Mouse (Mus musculus) layer of hippocampus, postnatal 36 days (tissue): Measurements from ENCODE around the gene Dusp27. TPM values are rescaled to one million over a fixed set of nuclear protein-coding genes. Genes with fewer than 3 reads are reported as not detected.

ENCODE experiments used
- DNase-seq, 2 experiments: peaks; one replicate each; pipeline ENCODE4 v3.0.0; 2022
- total RNA-seq, 2 experiments: library from RNA; stranded (reverse); gene quantifications; 2 replicates each; pipeline ENCODE4 v1.2.3; 2021

Dusp27 gene
- not detected for total RNA-seq

- no peak for DNase-seq
Measured at GRCm38 (mm10) chr1:166127719-166128118, at the start of gene Dusp27. Gene Dusp27 (minus strand): TSS chr1:166127922.

- DNase-seq: no peak
Measured at GRCm38 (mm10) chr1:166173621-166174020, 45.9 kb upstream of the Dusp27 start.

GRCm38 (mm10) chr1:166172992-166173391 is 45.3 kb upstream of the Dusp27 start:
- no peak for DNase-seq

GRCm38 (mm10) chr1:166170852-166171251 is 43.1 kb upstream of the Dusp27 start:
- no peak for DNase-seq

- no peak for DNase-seq
Measured at GRCm38 (mm10) chr1:166169713-166170112, 42.0 kb upstream of the Dusp27 start.

GRCm38 (mm10) chr1:166168017-166168416 is 40.3 kb upstream of the Dusp27 start:
- DNase-seq: no peak

GRCm38 (mm10) chr1:166167405-166167804 is 39.7 kb upstream of the Dusp27 start:
- DNase-seq: no peak

GRCm38 (mm10) chr1:166165159-166165558 is 37.4 kb upstream of the Dusp27 start:
- DNase-seq: no peak

GRCm38 (mm10) chr1:166164580-166164979 is 36.9 kb upstream of the Dusp27 start:
- no peak for DNase-seq

GRCm38 (mm10) chr1:166160569-166161445 is 33.1 kb upstream of the Dusp27 start:
- peak; percentile 68 to 72 for DNase-seq

- DNase-seq: no peak
Measured at GRCm38 (mm10) chr1:166160111-166160510, 32.4 kb upstream of the Dusp27 start.

GRCm38 (mm10) chr1:166158664-166159063 is 30.9 kb upstream of the Dusp27 start:
- DNase-seq: no peak

- DNase-seq: no peak
Measured at GRCm38 (mm10) chr1:166157712-166158111, 30.0 kb upstream of the Dusp27 start.

GRCm38 (mm10) chr1:166155113-166155494 is 27.4 kb upstream of the Dusp27 start:
- DNase-seq: no peak

- peak; percentile 65 to 69 for DNase-seq
Measured at GRCm38 (mm10) chr1:166154162-166155112, 26.7 kb upstream of the Dusp27 start.

GRCm38 (mm10) chr1:166153351-166154120 is 25.8 kb upstream of the Dusp27 start:
- peak; percentile 86 to 87 for DNase-seq

GRCm38 (mm10) chr1:166152034-166152433 is 24.3 kb upstream of the Dusp27 start:
- DNase-seq: no peak

GRCm38 (mm10) chr1:166151341-166151740 is 23.6 kb upstream of the Dusp27 start:
- DNase-seq: no peak

GRCm38 (mm10) chr1:166150035-166150434 is 22.3 kb upstream of the Dusp27 start:
- no peak for DNase-seq

- no peak for DNase-seq
Measured at GRCm38 (mm10) chr1:166149441-166149840, 21.7 kb upstream of the Dusp27 start.

- DNase-seq: no peak
Measured at GRCm38 (mm10) chr1:166147657-166148056, 19.9 kb upstream of the Dusp27 start.

- no peak for DNase-seq
Measured at GRCm38 (mm10) chr1:166146626-166147025, 18.9 kb upstream of the Dusp27 start.
